Mouse (Mus musculus): ENCODE data around the gene Slc6a20a.
"Not testable (repeated sequence)": the region's sequence is repeated elsewhere in the genome, so short reads cannot be mapped to it uniquely, and the experiment has no call there.

The Slc6a20a gene

GRCm38 (mm10) chr9:123678327-123679105 is at the start of gene Slc6a20a, which contains the start of gene Ccr9:
Slc6a20a (minus strand) TSS chr9:123678885.
Ccr9 (plus strand) TSS chr9:123678439.
- no peak for DNase-seq (ENCODE audit: low read depth in 1 of 2, low spot score in 2 of 2)

DNA sequence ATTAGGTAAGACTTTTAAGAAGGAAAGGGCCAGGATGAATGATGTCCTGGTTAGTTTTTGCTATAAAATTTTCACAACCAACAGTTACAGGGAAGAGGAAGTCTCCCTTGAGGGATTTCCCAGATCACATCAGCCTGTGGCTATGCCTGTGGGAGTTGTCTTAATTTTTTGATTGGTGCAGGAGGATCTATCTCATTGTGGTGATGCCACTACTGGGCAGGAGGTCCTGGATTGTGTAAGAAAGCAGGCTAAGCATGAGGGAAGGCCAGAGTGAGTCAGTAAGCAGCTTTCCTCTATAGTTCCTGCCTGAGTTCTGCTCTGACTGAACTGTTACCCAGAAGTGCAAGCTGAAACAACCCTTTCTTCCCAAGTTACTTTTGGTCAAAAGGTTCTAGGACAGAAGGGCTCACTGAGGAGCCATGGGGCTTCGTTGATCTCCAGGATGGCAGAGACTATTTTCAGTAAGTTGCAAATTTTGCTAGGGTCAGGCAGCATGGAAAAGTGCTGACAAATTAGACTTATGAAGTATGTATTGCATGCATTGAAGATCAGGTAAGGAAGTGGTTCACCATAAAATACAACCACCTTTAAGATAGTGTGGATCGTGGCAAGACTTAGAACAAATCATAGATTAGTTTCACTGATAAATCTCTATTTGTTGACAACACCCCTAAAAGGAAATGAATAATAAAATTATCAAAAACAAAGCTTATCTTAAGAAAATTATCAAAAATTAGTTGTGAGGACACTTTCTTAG is 44.2 kb upstream of the Slc6a20a start:
- DNase-seq (ENCODE audit: low read depth in 1 of 2, low spot score in 2 of 2), result peak in 1 of 2 experiments; percentile 19

DNA sequence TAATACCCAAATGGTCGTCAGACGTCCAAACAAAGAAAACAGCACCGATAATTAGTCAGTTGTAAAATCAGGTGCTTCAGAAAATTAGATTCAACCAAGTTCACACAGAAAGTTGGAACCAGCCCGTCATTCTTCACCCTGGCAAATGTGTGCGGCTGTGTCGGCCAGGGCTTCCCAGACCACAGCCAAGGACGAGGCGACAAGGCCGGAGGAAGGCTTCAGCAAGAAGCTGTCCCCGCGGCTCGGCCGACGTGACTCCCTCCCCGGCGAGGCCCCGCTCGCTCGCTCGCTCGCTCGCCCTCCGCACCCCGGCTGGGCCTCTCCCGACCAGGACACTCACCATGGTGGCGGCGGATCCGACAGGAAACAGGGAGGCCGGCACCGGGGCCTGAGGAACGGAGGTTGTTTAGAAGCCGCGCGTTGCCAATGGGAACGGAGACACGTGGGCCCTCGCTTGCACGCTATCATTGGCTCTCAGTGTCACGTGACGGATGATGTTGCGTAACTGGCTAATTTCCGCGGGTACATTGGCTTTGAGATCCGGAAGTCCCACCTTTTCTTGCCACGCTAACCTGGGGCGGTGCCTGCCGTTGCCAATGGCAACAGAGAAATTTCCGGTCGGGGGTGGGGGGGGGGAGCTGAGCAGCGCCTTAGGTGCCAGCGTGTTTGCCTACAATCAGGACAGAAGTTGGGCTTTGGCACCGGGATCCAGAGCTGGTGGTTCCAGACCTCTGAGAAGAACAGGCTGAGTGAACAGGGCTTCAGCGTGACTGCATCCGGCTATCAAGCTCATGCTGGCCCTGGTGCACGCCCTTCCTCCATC is 38.7 kb upstream of the Slc6a20a start, which contains the start of gene Lztfl1:
Gene Lztfl1, minus strand, starts transcription at position 512 of the 823 bp plus-strand sequence.
- DNase-seq (ENCODE audit: low read depth in 1 of 2, low spot score in 2 of 2), result peak; percentile 83 to 91

DNA sequence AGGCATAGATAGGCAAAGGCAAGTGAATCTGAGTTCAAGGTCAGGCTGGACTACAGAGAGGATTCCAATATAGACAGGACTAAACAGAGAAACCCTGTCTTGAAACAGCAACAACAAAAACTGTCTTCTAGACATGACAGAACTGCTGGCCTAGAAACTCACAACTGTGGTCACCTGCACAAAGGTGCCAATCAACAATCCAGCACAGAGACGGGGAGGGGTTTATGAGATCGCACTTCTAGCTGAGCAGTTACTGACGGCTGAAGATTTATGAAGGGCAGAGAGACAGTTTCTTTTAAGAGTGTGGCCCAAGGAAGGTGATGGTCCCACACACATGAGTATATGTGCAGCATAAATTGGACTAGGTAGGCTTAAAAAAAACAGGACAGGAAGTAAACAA is 37.6 kb upstream of the Slc6a20a start:
- no peak for DNase-seq (ENCODE audit: low read depth in 1 of 2, low spot score in 2 of 2)

GRCm38 (mm10) chr9:123713111-123713510 is 34.4 kb upstream of the Slc6a20a start:
- no peak for DNase-seq (ENCODE audit: low read depth in 1 of 2, low spot score in 2 of 2)

- no peak for DNase-seq (ENCODE audit: low read depth in 1 of 2, low spot score in 2 of 2)
Measured at GRCm38 (mm10) chr9:123709226-123709625, 30.5 kb upstream of the Slc6a20a start.

DNA sequence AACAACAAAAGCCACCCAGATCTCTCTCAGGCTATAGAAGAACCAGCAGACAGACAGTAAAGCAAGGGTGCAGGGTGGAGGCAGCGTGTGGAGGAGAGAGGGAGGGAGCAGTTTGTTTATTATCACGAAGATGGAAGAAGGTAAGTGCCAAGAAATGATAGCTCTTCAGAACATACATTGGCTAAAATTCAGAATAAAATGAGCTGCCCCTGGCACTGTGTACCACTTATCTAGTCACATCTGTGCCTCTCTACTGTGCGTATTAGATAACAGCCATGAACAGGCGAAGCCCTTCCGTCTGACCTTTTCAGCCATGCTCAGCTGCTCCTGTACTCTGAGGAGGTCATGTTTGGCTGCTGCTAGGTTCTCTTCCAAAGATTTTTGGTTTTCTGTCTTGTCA is 23.1 kb upstream of the Slc6a20a start:
- DNase-seq (ENCODE audit: low read depth in 1 of 2, low spot score in 2 of 2), result no peak

GRCm38 (mm10) chr9:123695634-123696302 is 17.1 kb upstream of the Slc6a20a start:
- no peak for DNase-seq (ENCODE audit: low read depth in 1 of 2, low spot score in 2 of 2)

DNA sequence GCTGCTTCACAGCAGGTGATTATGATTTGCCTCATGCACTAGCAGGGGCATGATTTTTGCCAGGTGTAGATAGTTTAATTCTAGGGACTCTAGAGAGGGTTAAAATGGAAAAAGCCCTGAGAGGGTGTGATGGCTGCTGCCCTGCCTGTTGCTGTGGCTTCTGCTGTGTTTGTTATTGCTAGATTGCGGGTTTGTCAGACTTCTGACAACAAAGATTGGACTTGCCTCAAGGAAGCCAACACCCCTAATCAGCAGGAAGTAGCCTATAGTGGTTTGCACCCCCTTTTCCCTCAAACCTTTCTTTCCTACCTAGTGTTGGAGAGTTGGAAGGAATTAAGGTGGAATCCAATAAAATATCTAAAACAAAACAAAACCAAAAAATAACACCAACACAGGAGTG is 9.5 kb upstream of the Slc6a20a start:
- DNase-seq (ENCODE audit: low read depth in 1 of 2, low spot score in 2 of 2), result no peak

GRCm38 (mm10) chr9:123686206-123686605 is 7.5 kb upstream of the Slc6a20a start:
- DNase-seq (ENCODE audit: low read depth in 1 of 2, low spot score in 2 of 2), result no peak

DNA sequence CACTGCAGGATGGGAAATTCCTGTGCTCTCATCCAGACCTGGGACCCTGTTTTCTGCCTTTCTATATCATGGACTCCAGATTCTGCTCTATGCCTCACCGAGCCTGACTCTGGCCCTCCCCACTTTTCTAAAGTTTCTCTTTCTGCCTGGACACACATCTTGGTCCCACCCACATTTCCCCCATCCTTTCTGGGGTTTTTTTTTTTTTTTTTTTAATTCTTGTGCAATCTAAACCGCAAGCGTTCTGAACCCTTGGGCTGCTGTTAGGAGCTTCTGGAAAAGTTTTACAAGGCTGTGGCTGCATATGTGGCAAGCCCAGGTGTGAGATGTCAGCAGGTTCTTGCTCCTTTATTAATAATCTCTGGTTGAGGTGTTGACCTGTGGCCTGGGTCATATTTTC is 5.0 kb upstream of the Slc6a20a start:
- no peak for DNase-seq (ENCODE audit: low read depth in 1 of 2, low spot score in 2 of 2)

GRCm38 (mm10) chr9:123679198-123679597 is 513 bp upstream of the Slc6a20a start:
- DNase-seq (ENCODE audit: low read depth in 1 of 2, low spot score in 2 of 2), result no peak

DNA sequence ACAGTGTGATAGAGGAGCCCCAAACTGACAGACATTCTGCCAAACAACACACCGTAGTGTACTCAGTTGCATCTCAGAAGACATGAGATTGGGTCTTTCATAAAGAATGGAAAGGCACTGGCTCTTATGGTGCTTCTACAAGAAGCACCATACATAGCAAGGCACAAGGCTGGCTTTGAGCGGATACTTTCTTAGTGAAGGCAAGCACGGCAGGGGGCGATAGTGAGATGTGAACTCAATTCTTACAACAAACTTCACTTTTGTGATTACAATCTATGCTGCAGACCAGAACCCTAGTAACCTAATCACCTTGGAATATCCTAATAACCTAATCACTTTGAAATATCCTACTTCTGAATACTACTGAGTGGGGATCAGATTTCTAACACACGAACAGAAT is 13.0 kb downstream of the Slc6a20a start:
- no peak for DNase-seq (ENCODE audit: low read depth in 1 of 2, low spot score in 2 of 2)

DNA sequence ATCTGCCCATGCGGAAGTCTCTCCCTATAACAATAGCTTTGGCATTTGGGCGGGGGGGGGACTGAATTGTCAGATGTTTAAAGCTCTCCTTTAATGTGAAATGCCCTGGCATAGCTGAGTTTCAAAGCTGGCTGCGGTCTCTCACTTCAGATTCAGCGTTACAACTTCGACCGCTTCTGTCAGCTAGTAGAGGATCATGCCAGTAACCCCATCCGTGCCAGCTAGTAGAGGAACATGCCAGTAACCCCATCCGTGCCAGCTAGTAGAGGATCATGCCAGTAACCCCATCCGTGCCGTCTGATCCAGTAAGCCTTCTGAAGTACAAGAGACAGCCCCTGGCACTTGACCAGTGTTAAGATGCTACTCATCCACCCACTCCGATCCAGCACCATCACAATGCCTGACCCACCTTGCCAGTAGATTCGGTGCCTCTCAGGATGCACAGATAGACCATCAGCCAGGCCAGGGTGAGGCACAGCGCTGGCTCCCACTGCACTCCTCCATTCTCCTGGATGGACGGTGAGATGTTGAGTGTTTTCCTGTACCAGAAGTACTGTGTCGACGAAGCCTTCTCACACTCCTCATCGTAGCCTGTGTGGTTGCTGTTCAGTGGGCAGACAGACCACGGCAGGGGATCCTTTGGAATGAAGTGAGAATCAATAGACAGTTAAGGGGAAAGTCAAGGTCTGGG is 18.6 kb downstream of the Slc6a20a start:
- not testable (repeated sequence) for DNase-seq (ENCODE audit: low read depth in 1 of 2, low spot score in 2 of 2)

DNA sequence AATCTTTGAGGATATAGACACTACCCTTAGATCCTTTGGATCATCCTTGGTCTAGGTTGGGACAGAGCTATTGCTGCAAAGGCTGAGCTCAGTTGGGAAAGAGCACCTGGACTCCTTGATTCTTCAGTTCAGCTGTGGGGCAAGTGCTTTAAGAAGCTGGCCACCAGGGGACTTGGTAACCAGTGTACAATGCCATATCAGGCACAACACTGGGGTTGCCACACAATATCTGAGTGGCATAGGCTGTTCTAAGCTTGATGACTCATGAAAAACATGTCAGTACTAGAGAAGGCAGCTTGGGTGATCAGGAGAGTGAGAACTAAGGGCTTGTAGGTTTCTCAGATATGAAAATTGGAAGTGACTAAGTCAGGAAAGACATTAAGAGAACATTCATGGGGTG is 19.7 kb downstream of the Slc6a20a start:
- no peak for DNase-seq (ENCODE audit: low read depth in 1 of 2, low spot score in 2 of 2)

DNA sequence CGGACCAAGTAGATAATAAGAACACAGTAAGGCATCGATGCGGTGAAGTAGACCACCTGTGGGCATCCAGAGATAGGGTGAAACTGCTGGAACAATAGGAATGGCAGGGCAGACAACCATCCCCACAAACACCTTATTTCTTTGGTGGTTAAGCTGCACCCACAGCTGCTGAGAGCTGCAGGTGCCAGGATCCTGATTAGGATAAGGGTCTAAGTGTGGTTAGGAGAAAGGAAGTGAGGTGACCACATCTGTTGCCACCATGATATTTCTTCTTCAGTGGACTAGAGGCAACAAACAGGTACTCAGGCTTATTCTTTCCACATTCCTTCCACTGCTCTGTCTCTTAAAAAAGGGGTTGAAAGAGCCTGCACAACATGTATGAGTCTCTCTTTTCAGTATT is 21.2 kb downstream of the Slc6a20a start:
- no peak for DNase-seq (ENCODE audit: low read depth in 1 of 2, low spot score in 2 of 2)

- DNase-seq (ENCODE audit: low read depth in 1 of 2, low spot score in 2 of 2), result no peak
Measured at GRCm38 (mm10) chr9:123651369-123651768, 27.3 kb downstream of the Slc6a20a start.

- no peak for DNase-seq (ENCODE audit: low read depth in 1 of 2, low spot score in 2 of 2)
Measured at GRCm38 (mm10) chr9:123649785-123650511, 28.7 kb downstream of the Slc6a20a start.

DNA sequence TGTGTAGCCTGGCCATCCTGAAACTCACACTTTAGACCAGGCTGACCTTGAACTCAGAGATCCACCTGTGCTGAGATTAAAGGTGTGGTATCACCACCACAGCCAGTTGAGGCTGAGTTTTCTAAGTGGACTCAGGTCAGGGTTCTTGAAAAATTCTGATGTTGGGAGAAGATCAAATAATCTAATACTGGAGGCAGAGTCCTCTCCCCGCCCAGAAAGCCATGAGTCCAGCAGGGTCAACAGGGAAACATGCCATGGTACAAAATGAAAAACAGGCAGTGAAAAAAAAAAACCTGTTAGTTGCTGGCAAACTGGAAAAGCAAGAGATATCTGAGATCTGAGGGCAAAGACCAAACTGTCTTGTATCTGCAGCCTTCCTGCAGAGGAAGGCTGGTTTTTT is 38.6 kb downstream of the Slc6a20a start:
- no peak for DNase-seq (ENCODE audit: low read depth in 1 of 2, low spot score in 2 of 2)

DNA sequence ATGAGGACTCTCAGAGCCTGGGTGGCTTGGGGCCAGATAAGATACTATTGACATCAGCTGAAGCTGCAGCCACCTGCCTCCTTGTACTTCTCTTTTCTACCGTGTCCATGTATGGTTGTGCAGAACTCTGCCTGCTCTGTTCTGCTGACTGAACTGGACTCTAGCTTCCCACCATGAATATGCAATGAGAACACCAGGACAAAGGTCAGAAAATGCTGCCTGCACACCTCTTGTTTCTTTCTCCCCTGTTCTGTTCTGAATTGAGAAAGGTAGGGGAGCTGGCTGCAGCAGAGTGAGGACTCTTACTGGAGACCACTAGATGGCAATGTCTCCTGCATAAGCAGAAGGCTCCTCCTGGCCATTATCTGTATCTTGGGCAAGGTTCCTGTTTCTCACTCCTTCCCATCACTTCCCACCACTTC is 40.0 kb downstream of the Slc6a20a start:
- no peak for DNase-seq (ENCODE audit: low read depth in 1 of 2, low spot score in 2 of 2)
